Mouse (Mus musculus): ENCODE results near the gene Hist2h2aa1. TPM values are rescaled to one million over a fixed set of nuclear protein-coding genes. Genes with fewer than 3 reads are reported as not detected.
A peak's percentile ranks its signal among the peaks of the same experiment; 100 is the strongest.
"Not testable (repeated sequence)": the region's sequence is repeated elsewhere in the genome, so short reads cannot be mapped to it uniquely, and the experiment has no call there.

Gene Hist2h2aa1
- polyA plus RNA-seq, 1 experiment, result 90.6 TPM

- TF ChIP-seq CTCF (IDR thresholded peaks at IDR 0.05; ENCODE audit: borderline replicate concordance, extremely low read depth, insufficient read depth, insufficient read length) (no peak), POLR2A (IDR thresholded peaks at IDR 0.05; ENCODE audit: borderline replicate concordance, extremely low read depth, insufficient read depth, insufficient read length, poor library complexity, severe bottlenecking) (no peak)
- DNase-seq (ENCODE audit: low read depth), result no peak
Measured at GRCm38 (mm10) chr3:96231758-96232120, 13.6 kb upstream of the Hist2h2aa1 start.

- TF ChIP-seq POLR2A (IDR thresholded peaks at IDR 0.05; ENCODE audit: borderline replicate concordance, extremely low read depth, insufficient read depth, insufficient read length, poor library complexity, severe bottlenecking) (no peak), CTCF (IDR thresholded peaks at IDR 0.05; ENCODE audit: borderline replicate concordance, extremely low read depth, insufficient read depth, insufficient read length) (no peak)
- no peak for DNase-seq (ENCODE audit: low read depth)
Measured at GRCm38 (mm10) chr3:96234914-96235313, 10.4 kb upstream of the Hist2h2aa1 start.

- TF ChIP-seq CTCF (IDR thresholded peaks at IDR 0.05; ENCODE audit: borderline replicate concordance, extremely low read depth, insufficient read depth, insufficient read length) (no peak), POLR2A (IDR thresholded peaks at IDR 0.05; ENCODE audit: borderline replicate concordance, extremely low read depth, insufficient read depth, insufficient read length, poor library complexity, severe bottlenecking) (no peak)
- no peak for DNase-seq (ENCODE audit: low read depth)
Measured at GRCm38 (mm10) chr3:96235836-96236235, 9.5 kb upstream of the Hist2h2aa1 start.

GRCm38 (mm10) chr3:96236834-96237334, 8.4 kb upstream of the Hist2h2aa1 start:
- no peak for TF ChIP-seq CTCF (IDR thresholded peaks at IDR 0.05; ENCODE audit: borderline replicate concordance, extremely low read depth, insufficient read depth, insufficient read length)
- no peak for TF ChIP-seq POLR2A (IDR thresholded peaks at IDR 0.05; ENCODE audit: borderline replicate concordance, extremely low read depth, insufficient read depth, insufficient read length, poor library complexity, severe bottlenecking)
- DNase-seq (ENCODE audit: low read depth), result no peak

- TF ChIP-seq CTCF (IDR thresholded peaks at IDR 0.05; ENCODE audit: borderline replicate concordance, extremely low read depth, insufficient read depth, insufficient read length) (no peak), POLR2A (IDR thresholded peaks at IDR 0.05; ENCODE audit: borderline replicate concordance, extremely low read depth, insufficient read depth, insufficient read length, poor library complexity, severe bottlenecking) (no peak)
- DNase-seq (ENCODE audit: low read depth), result peak; percentile 25
Measured at GRCm38 (mm10) chr3:96237335-96237903, 7.9 kb upstream of the Hist2h2aa1 start.

GRCm38 (mm10) chr3:96237904-96238511, 7.3 kb upstream of the Hist2h2aa1 start:
- TF ChIP-seq CTCF (IDR thresholded peaks at IDR 0.05; ENCODE audit: borderline replicate concordance, extremely low read depth, insufficient read depth, insufficient read length) (no peak), POLR2A (IDR thresholded peaks at IDR 0.05; ENCODE audit: borderline replicate concordance, extremely low read depth, insufficient read depth, insufficient read length, poor library complexity, severe bottlenecking) (no peak)
- peak; percentile 41 for DNase-seq (ENCODE audit: low read depth)

GRCm38 (mm10) chr3:96238954-96239793, 6.1 kb upstream of the Hist2h2aa1 start, which contains the start of gene Hist2h3c2:
Hist2h3c2 (minus strand) TSS chr3:96239127.
- not testable (repeated sequence) for DNase-seq (ENCODE audit: low read depth)

- DNase-seq (ENCODE audit: low read depth), result peak; percentile 91
Measured at GRCm38 (mm10) chr3:96239949-96240798, 5.1 kb upstream of the Hist2h2aa1 start, which contains the start of gene Hist2h2aa2. Hist2h2aa2 (minus strand) TSS chr3:96240276.

- TF ChIP-seq POLR2A (IDR thresholded peaks at IDR 0.05; ENCODE audit: borderline replicate concordance, extremely low read depth, insufficient read depth, insufficient read length, poor library complexity, severe bottlenecking) (no peak), CTCF (IDR thresholded peaks at IDR 0.05; ENCODE audit: borderline replicate concordance, extremely low read depth, insufficient read depth, insufficient read length) (no peak)
- DNase-seq (ENCODE audit: low read depth), result no peak
Measured at GRCm38 (mm10) chr3:96240799-96241197, 4.5 kb upstream of the Hist2h2aa1 start.

GRCm38 (mm10) chr3:96243921-96244572, 1.2 kb upstream of the Hist2h2aa1 start:
- DNase-seq (ENCODE audit: low read depth), result no peak
- TF ChIP-seq POLR2A (IDR thresholded peaks at IDR 0.05; ENCODE audit: borderline replicate concordance, extremely low read depth, insufficient read depth, insufficient read length, poor library complexity, severe bottlenecking) (no peak), CTCF (IDR thresholded peaks at IDR 0.05; ENCODE audit: borderline replicate concordance, extremely low read depth, insufficient read depth, insufficient read length) (no peak)

GRCm38 (mm10) chr3:96246018-96246417, 721 bp downstream of the Hist2h2aa1 start:
- DNase-seq (ENCODE audit: low read depth), result not testable (repeated sequence)

GRCm38 (mm10) chr3:96246427-96246856, 1.1 kb downstream of the Hist2h2aa1 start, which contains the start of gene Hist2h3c1:
Hist2h3c1 (plus strand) TSS chr3:96246685.
- DNase-seq (ENCODE audit: low read depth), result not testable (repeated sequence)
